Mouse (Mus musculus) thymus, adult 2 months (tissue): ENCODE results near the gene Tmem229a.

Experiments used
- CTCF ChIP-seq: fragments of 200-500 bp; IDR thresholded peaks from 2 replicates; pipeline ENCODE4 v1.5.1; 2012; ENCODE audit warnings: mild to moderate bottlenecking, control low read depth, low read length, moderate library complexity, borderline replicate concordance; ENCODE audit not compliant: control insufficient read depth, poor library complexity, insufficient read depth; ENCODE audit errors: extremely low read depth
- POLR2A ChIP-seq: fragments of 200-500 bp; IDR thresholded peaks from 2 replicates; pipeline ENCODE4 v1.6.1; 2012; ENCODE audit warnings: mild to moderate bottlenecking, low read length, control low read depth, moderate library complexity; ENCODE audit not compliant: control insufficient read depth, poor library complexity, insufficient read depth; ENCODE audit errors: extremely low read depth

DNA sequence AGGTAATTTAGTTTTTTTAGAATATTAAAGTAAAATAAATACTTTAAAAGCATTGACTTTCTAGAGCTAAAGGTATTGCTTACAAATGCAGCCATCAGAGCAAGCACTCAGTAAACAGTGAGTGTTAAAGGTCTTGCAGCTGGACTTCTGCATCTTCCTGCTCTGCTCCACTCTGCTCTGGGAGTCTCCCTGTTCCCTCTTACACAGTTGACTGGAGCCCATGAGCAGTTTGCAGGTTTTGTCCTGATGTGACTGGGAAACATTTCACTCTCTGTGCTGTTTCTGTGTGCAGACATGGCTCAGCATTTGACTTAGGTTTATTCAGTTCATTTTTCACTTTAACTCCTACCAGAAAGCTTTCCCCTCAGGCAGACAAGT, 45.4 kb downstream of the Tmem229a start:
- TF ChIP-seq CTCF, result no peak
- TF ChIP-seq POLR2A, result no peak
